Mouse (Mus musculus) spleen, postnatal 4 days (tissue): ENCODE measurements at regions not wholly inside any gene's neighbourhood (a gene's known extent, or its start where the extent isn't known, plus 50 kb on each side); places are given as distances from the start of the nearest gene placed in this dataset.

Source experiments
- DNase-seq, 2 experiments: peaks; one replicate each; pipeline ENCODE4 v3.0.0; 2022; ENCODE audit warnings: low spot score in 2 of 2

DNA sequence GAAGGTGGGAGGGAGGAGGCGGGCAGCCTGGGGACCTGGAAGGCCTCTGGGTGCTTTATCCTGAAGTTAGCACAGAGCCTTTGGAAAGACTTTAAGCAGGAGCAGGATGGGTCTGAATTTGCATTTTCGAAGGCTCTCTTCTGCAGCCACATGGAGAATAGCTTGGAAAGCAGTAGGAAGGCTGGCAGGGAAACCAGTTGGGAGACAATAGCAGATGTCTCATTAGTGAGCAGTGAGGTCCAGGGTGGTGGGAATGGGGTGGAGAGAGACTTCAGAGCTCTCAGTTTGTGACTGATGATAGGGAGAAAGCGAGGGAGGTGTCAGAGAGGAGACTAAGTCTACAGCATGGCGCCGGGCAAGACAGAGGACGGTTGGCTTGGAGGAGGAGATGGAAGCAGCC lies 199.1 kb downstream of the Cbln1 start:
- DNase-seq: no peak

DNA sequence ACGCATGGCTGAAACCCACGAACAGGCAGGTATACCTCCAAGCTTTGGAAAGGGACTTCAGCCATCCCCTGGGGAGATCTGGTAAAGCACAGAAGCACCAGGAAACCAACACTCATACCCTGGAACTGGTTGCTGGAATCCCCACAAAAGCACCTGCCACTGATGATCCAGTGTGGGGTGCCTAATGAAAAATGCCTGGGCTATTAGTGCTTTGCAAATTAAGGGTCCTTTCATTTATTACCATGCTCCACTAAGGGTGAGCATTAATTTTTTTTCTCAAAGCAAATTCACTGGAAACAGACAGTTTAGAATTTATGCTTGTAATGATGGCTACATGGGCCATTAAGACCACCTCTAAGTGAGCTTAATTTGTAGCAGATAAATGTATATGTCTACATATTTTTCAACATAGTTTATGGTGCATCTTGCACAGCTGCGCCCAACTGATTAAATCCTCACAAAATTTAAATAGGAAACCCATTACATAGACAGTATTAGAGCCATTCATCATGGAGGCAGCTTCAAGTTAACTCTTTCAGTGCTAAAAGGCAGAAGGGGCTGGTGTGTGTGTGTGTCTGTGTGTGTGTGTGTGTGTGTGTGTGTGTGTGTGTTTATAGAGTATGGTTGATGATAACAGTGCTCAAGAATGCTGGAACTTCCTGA lies 201.8 kb downstream of the Cbln1 start:
- no peak for DNase-seq

DNA sequence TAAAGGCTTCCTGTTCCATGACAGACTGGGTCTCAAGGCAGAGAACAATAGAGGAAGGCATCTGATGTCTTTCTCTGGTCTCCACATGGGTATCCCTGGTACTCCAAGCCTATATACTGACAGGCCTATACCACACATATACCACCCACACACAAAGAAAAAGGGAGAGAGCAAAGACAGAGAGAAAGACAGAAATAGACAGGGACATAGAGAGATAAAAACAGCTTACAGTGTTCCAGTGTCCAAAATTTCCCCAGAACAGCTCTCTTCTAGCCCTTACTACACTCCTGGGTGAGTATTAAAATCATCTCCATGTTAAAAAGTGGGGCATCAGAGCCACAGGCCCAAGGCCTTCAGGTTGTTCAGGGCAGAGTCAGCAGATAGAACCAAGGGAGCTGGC lies 204.2 kb downstream of the Cbln1 start:
- no peak for DNase-seq

DNA sequence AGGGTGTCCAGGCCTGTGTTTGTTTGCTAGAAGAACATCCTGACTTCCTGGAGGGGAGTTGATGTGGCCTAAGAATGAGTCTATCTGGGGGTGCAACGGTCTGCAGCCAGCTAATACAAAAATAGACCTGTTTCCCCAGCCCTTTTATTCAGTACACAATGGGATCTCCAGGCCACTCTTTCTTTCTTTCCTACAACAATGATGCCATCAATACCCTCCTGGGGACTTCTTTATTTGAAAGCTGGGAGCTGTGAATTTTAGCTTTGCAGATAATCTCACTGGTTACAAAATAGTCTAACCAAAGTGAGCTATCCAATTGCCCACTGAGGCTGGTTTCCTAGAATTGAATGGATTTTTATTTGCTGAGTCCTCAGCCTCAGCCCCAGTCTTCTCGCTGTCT lies 207.4 kb downstream of the Cbln1 start:
- DNase-seq: no peak

DNA sequence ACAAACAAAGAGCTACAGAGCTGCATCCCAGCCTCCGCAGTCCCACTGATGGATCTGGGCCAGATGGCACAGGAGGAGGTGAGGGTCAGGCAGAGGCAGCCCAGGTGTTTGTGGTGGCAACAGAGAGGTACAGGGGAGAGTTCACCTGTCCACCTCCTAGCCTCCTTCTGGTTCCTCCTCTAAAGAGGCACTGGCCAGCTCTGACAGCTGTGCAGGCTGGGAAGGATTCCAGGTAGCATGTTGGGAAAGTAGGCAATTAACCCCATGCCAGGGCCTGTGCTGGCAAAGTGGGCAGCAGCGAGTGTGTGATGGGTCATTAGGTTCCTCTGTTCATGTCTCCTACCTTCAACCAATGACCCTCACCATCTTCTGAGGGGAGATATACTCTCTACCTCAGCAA lies 212.1 kb downstream of the Cbln1 start:
- DNase-seq: no peak

DNA sequence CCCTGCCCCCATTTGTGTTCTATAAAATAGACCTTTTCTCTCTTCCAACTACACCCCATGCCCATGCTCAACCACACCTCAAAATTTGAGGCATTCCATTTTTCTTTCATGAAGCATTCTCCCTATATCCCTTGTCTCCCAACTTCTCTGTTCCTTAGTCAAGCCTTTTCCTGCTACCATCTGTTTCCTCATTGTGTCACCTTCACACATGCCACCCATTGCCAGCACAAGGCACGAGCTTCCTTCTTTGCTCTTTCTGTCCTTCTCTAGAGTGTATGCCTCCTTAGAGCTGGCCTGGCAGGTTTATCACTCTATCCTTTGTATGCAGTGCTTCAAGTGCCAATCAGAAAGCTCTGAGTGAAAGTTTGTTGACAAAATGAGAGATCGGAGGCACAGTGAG lies 229.7 kb downstream of the Cbln1 start:
- no peak for DNase-seq

DNA sequence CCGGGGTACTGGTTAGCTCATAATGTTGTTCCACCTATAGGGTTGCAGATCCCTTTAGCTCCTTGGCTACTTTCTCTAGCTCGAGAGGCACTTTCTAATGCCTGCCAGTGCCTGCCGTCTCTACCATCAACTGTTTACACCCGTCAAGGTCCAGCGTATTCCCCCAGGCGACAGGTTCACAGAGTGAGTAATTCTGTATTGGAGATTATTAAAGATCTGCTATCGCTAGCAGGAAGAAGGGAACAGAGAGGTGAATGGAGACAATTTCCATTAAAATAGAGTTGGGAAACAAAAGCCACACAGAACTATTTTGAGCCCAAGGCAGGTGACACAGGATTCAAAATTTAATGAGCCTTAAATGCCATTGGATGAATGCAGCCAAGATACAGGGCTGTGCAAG lies 235.2 kb downstream of the Cbln1 start:
- no peak for DNase-seq

DNA sequence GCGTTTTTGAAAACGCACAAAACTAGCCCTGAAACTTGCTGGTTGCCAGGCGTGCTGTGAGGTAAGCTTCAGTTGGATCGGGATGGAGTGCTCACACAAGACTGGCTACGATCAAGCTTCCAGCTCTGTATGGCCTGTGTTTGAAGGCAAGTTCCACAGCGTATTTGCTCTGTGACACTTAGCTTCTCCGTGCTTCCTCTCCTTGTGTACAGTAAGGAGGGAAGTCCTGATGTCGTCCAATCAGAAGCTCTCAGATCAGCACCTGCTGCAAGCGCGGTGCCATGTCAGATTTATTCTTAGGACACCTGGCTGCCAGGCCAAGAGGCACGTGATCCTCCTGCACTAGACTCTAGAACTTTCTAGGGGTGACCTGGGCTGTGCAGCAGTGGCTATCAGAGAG lies 236.0 kb downstream of the Cbln1 start:
- DNase-seq: no peak

DNA sequence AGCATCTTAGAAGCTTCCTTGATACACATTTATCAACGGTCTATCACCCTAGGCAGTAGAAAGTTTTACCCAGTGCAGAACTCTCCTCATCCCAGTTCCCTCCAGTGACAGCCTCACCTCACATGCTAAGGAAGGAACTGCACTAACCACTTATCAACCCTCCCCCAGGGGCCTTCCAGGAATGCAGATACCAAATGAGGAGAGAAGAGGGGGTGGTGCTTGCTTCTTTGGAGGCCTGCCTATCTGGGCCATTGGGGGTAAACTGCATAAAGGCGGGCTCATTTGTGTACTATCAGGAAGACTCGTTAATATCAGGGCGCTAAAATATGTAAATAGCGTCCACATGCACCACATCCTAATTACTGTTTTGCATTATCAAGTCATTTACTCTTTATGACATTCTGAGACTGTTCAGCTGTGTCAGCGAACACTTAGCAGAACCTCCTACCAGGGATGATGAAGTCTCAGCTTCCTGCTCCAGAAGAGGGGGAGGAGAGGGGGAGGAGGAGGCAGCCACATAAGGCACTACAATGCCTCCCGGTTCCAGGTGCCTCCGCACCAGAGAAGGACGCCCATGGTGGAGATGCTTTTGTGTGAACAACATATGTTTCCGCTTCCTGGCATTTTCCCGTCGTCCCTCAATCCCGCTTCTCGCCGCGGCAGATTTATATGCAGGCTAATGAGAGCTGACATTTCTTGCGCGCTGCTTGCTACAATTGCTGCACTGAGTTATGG lies 236.9 kb downstream of the Cbln1 start:
- DNase-seq: no peak

DNA sequence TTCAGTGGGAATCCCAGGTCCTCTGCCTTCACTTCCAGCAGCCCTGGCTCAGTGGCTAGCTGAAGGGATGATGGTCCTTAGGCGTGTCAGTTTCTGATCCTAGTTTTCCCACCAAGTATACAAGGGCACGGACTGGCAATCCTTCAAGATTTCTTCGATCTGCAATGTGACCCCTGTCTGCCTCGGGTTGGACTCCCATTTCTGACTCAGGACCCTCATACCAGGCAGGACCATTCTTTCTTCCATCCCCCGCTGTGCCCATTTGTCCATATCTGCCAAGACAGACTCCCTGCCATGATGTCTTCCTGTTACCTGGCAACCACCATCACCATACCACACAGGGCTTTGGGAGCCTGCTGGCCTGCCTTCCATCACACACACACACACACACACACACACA lies 238.1 kb downstream of the Cbln1 start:
- no peak for DNase-seq

DNA sequence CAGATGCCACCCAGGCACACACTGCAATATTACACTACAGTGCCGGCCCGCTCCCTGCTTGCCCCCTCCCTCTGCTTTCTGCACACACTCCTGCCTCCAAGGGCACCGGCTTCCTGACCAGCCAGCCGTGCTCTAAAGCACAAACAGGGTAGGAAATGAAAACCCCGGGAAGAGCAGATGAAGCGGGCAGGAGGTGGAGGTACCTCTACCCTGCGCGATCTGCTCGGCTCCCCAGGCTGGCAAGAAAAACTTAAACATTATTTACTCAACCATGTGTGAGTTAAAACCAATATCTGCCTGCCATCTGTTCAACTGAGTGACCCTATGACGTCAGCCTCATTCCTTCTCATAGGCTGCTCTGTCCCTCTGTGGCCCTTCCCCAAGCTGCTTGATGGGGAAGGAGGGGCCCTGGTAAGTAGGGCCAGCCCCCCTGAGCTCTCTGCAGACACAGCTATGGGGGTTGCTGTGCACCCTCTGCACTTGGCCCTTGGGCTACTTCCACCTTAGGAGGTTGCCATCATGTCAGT lies 238.5 kb downstream of the Cbln1 start:
- no peak for DNase-seq

DNA sequence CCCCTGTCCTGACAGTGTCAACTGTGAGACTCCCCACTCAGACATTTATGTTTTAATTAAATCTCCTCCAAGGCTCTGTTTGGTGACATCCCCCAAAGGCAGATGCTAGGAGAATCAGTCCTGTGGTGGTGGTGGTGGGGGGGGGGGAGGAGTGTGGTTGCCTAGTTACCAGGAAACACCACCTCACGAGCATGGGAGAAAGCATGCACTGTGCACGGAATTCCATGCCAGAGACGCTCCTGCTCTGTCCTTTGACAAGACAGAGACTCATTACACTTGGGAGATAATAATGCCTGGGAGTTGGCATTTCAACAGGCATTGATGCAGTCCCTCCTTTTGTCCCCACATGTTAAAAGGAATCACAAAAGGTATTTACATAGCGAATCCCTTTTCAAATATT lies 240.6 kb downstream of the Cbln1 start:
- DNase-seq: no peak

DNA sequence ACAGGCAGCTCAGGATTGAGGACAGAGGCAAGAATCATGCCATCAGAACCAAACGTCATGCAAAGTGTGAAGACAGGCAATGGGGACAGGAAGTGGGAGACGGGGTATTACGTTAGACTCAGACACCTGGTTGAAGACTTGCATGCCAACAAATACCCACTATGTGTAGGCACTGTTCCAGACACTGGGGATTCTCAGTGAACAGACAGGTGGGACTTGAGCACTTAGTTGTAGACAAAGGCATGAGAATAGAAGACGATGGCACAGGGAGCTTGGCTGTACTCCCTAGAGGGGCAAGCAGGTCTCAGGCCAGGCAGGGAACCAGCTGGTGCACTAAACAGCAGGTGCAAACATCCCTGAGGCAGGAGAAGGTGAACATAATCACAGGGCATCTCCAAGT lies 242.3 kb downstream of the Cbln1 start:
- no peak for DNase-seq

DNA sequence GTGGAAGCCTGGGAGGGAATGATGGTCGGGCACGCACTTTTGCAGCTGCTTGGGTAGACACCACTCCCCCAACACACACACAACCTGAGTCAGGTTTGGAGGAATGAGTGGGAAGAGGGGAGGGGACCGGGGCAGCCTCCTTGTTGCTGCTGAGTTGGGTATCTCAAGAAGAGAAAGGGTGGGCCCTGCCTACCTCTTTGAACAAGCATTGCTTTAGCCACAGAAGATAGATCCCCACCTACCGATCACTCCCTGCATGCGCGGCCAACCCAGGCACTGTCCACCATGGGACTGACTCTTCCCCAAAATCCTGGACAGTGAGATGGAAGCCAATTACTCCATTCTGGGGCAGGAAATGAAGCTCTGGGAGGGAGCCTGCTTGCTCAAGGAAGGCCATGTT lies 243.2 kb downstream of the Cbln1 start:
- DNase-seq: no peak

DNA sequence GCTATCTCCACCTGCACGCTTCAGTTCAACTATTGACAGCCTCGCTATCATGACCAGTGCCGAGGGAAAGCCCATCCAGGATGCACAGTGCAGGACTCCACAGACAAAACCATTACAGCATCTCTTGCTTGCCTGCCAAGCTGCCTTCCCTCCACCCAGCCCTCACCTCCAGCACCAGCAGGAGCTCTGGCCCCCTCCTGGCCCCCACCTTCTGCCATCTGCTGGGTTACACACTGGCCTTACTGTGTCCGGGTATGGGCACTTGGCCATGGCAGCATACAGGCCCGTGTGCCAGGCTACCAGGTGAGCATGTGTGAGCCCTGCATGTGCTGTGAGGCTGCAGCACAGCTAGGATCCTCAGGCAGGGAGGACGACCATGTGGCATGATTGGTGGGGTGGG lies 243.6 kb downstream of the Cbln1 start:
- DNase-seq: no peak

DNA sequence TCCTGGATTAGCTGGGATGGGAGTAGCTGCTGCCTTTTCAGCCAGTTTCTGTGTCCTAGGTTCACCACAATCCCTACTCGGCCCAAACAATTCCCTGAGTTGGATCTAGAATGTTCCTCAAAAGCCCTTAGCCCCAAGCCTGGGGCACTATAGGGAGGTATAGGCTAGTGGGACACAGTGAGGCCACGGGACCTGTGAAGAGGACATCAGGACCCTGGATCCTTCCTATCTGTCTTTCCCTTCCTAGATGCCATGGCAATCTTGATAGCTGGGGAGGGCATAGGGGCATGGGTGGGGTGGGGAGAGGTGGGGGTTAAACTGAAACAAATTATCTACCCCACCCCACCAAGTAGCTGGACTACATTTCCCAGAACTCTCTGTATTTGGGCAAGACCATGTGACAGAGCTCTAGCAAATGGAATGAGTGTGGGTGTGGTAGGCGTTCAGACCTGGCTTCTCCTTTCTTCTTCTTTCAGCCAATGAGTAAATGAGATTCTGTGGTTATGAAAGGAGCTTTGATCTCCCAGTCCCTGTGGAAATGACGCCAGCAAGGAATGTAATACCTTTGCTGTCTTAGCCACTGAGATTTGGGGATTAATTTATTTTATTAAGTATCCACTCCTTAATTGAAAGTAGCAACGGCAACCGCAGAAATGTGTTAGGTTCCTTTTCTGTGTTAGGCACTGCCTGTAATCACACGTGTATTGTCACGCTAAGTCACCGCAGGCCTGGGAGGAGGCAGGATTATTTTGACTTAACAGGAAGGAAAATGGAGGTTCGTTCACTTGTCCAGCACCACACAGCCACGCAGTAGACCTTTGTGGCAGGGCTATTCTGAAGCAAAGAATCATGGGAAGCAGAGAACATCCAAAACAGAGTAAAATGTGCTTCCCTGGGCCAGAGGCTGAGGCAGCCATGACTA lies 246.6 kb downstream of the Cbln1 start:
- no peak for DNase-seq

DNA sequence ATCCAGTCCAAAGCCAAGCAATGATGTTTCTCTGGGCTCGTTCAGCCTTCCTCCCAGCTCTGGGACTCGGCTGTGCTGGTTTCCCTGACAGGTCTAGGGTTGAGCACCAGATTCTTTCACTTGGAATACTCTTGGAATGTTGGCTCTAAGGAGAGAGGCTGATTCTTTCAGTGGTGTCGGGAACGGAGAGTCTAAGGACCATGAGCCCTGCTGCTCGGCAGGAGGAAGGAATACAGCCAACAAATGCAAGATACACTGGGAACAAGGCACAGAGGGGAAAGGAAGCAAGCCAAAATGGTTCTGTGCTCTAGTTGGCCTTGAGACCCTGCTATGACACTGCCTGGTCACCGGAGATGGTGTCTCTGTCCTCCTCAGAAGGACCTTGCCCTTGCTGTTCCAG lies 251.8 kb downstream of the Cbln1 start:
- no peak for DNase-seq

DNA sequence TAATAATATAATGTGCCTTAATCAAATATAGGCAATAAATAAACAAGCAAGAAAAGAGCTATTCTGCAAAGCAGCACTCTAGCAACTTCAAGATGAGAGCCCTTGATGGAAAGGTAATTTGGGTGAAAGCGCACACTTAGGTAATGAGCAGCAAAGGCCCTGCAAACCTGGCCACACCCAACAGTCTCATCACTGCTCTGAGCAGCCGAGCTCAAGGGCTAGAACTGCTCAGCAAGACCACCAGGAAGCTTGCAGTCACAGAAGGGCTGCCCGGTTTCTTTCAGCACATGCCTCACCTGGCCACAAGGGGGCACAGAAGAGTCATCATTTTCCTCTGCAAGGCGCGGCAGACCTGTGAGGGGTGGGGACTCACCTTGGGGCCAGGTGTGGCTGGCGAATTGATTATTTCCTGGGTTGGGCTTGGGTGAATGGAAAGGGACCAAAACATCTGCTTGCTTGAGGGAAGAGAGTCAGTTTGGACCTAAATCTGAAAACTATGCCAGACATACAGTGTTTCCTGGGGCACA lies 253.4 kb downstream of the Cbln1 start:
- DNase-seq: no peak

DNA sequence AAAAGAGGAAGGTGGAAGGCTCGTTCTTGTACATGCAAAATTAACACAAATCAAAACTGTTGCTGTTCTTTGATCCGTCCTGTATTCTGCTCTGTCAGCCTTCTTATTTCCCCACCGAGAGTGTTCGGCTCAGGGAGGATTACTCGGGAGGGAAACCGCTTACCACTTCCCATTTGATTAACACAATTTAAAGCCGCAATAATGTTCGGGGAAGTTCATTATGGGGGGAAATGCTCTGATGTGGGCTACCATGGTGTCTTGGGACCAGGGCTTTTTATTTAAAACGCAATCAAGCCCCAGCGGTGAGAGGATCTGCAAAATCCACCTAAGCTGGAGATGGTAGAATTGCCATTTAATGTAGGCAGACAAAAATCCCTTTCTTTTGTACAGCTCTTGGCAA lies 257.4 kb downstream of the Cbln1 start:
- no peak for DNase-seq

DNA sequence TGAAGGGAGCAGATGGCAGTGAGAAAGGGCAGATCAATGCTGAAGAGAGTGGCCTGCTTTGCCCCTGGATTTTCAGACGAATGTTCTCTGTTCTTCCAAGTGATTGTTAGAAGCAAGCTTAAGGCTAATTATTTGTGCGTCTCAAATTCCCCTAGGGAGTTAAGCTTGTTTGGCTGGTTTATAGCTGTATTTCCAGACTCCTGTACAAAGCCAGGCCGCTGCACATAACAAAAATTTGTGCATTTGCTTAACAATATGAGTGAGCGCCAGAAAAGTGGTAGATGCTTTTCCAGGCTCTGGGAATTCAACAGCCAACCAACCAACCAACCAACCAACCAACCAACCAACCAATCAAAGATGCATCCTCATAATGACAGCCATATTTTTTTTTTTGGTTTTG lies 261.9 kb downstream of the Cbln1 start:
- DNase-seq: no peak

DNA sequence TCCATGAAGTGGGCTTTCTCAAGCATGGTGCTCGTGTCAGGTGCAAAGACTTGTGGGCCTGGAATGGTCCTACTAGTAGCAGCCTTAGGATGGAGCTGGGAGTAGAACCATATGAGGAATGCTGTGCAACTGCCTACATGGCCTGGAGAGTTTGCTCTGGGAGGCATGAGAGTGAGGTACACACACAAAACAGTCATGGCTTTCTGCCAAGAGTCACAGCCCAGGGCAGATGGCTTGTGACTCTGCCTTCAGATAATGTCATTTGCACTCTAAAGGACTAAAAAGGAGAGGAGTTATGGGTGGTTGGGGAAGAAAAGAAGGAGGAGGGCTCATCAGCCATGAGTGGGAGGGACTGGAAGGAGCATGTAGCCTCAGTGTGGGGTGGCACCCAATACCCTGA lies 263.1 kb downstream of the Cbln1 start:
- no peak for DNase-seq

DNA sequence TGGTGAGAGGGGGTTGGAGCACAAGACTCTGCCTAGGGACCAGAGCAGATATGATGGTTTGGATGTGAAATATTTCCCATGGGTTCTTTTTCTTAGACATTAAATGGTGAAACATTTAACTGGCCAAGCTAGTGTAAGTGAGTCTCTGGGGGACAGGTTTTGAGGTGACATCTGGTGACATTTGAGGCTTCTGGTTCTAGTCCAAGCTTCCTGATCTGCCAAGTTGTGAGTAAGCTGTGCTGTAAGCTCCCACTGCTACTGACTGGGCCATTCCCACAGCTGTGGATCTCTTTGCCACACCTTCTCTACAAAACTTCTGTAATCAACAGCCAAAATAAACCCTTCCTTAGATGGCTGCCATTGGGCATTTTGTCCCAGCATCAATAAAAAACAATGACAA lies 264.4 kb downstream of the Cbln1 start:
- no peak for DNase-seq
